Mouse (Mus musculus): ENCODE measurements around the gene Mab21l2. TPM values are rescaled to one million over a fixed set of nuclear protein-coding genes. Genes with fewer than 3 reads are reported as not detected.
A peak's percentile ranks its signal among the peaks of the same experiment; 100 is the strongest.

Gene Mab21l2
- 171 and 186 TPM in 2 replicates for polyA plus RNA-seq (2015; fragmentation: Nextera tagmentation; extraction: Ambion mirVana)

- WGBS: 1% methylated on average over 25 of the region's 25 CpGs
- Histone ChIP-seq H3K36me3 (no peaks in the 10 kb centered on the region), H3K9me3 (no peaks in the 10 kb centered on the region), H3K27ac (peak within 1 kb of the TSS; percentile 99), H3K4me1 (peaks cover 10% of the 10 kb centered on the region; the same call in 1 of the 2 replicates), H3K4me2 (peak within 1 kb of the TSS; percentile 71), H3K9ac (peak within 1 kb of the TSS; percentile 98), H3K27me3 (peaks cover 31% of the 10 kb centered on the region), H3K4me3 (peak within 1 kb of the TSS; percentile 72)
- ATAC-seq (ENCODE audit: insufficient number of reproducible peaks, insufficient read depth, low FRiP score, low TSS enrichment, low read depth): peak; percentile 80
Observed at GRCm38 (mm10) chr3:86548091-86549015, at the start of gene Mab21l2. Mab21l2 (minus strand) TSS chr3:86548629.

- Histone ChIP-seq H3K4me2 (no peak overlapping the region), H3K9me3 (no peaks in the 10 kb centered on the region), H3K4me1 (no peaks in the 10 kb centered on the region), H3K9ac (no peak overlapping the region), H3K4me3 (no peak overlapping the region), H3K27me3 (no peaks in the 10 kb centered on the region), H3K27ac (no peak overlapping the region), H3K36me3 (no peaks in the 10 kb centered on the region)
- no peak for ATAC-seq (ENCODE audit: insufficient number of reproducible peaks, insufficient read depth, low FRiP score, low TSS enrichment, low read depth)
Observed at GRCm38 (mm10) chr3:86575312-86575711, 26.9 kb upstream of the Mab21l2 start.

- ATAC-seq (ENCODE audit: insufficient number of reproducible peaks, insufficient read depth, low FRiP score, low TSS enrichment, low read depth): no peak
- WGBS: 39% methylated on average over 3 of the region's 3 CpGs
- no peak overlapping the region for H3K4me3 ChIP-seq
Observed at GRCm38 (mm10) chr3:86572519-86573244, 24.3 kb upstream of the Mab21l2 start.

GRCm38 (mm10) chr3:86571518-86571917 is 23.1 kb upstream of the Mab21l2 start:
- Histone ChIP-seq H3K9ac (no peak overlapping the region), H3K4me1 (no peaks in the 10 kb centered on the region), H3K27ac (no peak overlapping the region), H3K9me3 (no peaks in the 10 kb centered on the region), H3K4me2 (no peak overlapping the region), H3K27me3 (no peaks in the 10 kb centered on the region), H3K36me3 (no peaks in the 10 kb centered on the region), H3K4me3 (no peak overlapping the region)
- no peak for ATAC-seq (ENCODE audit: insufficient number of reproducible peaks, insufficient read depth, low FRiP score, low TSS enrichment, low read depth)
- 22% methylated on average over 4 of the region's 4 CpGs for WGBS

More at GRCm38 (mm10) chr3:86572519-86573244, 24.3 kb upstream of the Mab21l2 start:
- no peak overlapping the region for H3K4me2 ChIP-seq
- no peaks in the 10 kb centered on the region for H3K36me3 ChIP-seq
- no peaks in the 10 kb centered on the region for H3K4me1 ChIP-seq
- no peak overlapping the region for H3K27ac ChIP-seq
- H3K9ac ChIP-seq: no peak overlapping the region
- no peaks in the 10 kb centered on the region for H3K9me3 ChIP-seq
- H3K27me3 ChIP-seq: no peaks in the 10 kb centered on the region

GRCm38 (mm10) chr3:86567312-86567711 is 18.9 kb upstream of the Mab21l2 start:
- H3K4me2 ChIP-seq: no peak overlapping the region
- H3K27ac ChIP-seq: no peak overlapping the region
- H3K9ac ChIP-seq: no peak overlapping the region
- no peaks in the 10 kb centered on the region for H3K9me3 ChIP-seq
- H3K27me3 ChIP-seq: no peaks in the 10 kb centered on the region
- ATAC-seq (ENCODE audit: insufficient number of reproducible peaks, insufficient read depth, low FRiP score, low TSS enrichment, low read depth): no peak
- no peak overlapping the region for H3K4me3 ChIP-seq
- WGBS: 71% methylated on average over 4 of the region's 4 CpGs
- H3K36me3 ChIP-seq: no peaks in the 10 kb centered on the region
- no peaks in the 10 kb centered on the region for H3K4me1 ChIP-seq

- no peaks in the 10 kb centered on the region for H3K9me3 ChIP-seq
- no peak for ATAC-seq (ENCODE audit: insufficient number of reproducible peaks, insufficient read depth, low FRiP score, low TSS enrichment, low read depth)
- no peak overlapping the region for H3K4me2 ChIP-seq
- WGBS: 97% methylated on average over 1 of the region's 1 CpGs
- H3K36me3 ChIP-seq: no peaks in the 10 kb centered on the region
- peaks cover 5% of the 10 kb centered on the region; the same call in 1 of the 2 replicates for H3K4me1 ChIP-seq
- H3K27me3 ChIP-seq: no peaks in the 10 kb centered on the region
- H3K27ac ChIP-seq: no peak overlapping the region
- H3K4me3 ChIP-seq: no peak overlapping the region
- no peak overlapping the region for H3K9ac ChIP-seq
Observed at GRCm38 (mm10) chr3:86561396-86561795, 13.0 kb upstream of the Mab21l2 start.

- Histone ChIP-seq H3K4me1 (peaks cover 7% of the 10 kb centered on the region; the same call in 1 of the 2 replicates), H3K27me3 (no peaks in the 10 kb centered on the region), H3K4me2 (no peak overlapping the region), H3K27ac (no peak overlapping the region), H3K9ac (no peak overlapping the region), H3K36me3 (no peaks in the 10 kb centered on the region), H3K9me3 (no peaks in the 10 kb centered on the region), H3K4me3 (no peak overlapping the region)
- 95% methylated on average over 1 of the region's 1 CpGs for WGBS
- no peak for ATAC-seq (ENCODE audit: insufficient number of reproducible peaks, insufficient read depth, low FRiP score, low TSS enrichment, low read depth)
Observed at GRCm38 (mm10) chr3:86561023-86561344, 12.6 kb upstream of the Mab21l2 start.

- no peak overlapping the region for H3K4me2 ChIP-seq
- H3K4me3 ChIP-seq: no peak overlapping the region
- no peaks in the 10 kb centered on the region for H3K9me3 ChIP-seq
- H3K27me3 ChIP-seq: no peaks in the 10 kb centered on the region
- 68% methylated on average over 4 of the region's 4 CpGs for WGBS
- ATAC-seq (ENCODE audit: insufficient number of reproducible peaks, insufficient read depth, low FRiP score, low TSS enrichment, low read depth): no peak
- H3K4me1 ChIP-seq: peaks cover 7% of the 10 kb centered on the region
- H3K9ac ChIP-seq: no peak overlapping the region
- H3K27ac ChIP-seq: no peak overlapping the region
- H3K36me3 ChIP-seq: no peaks in the 10 kb centered on the region
Observed at GRCm38 (mm10) chr3:86560281-86561022, 12.0 kb upstream of the Mab21l2 start.

- 67% methylated on average over 4 of the region's 4 CpGs for WGBS
- no peak overlapping the region for H3K27ac ChIP-seq
- H3K4me3 ChIP-seq: no peak overlapping the region
- no peak overlapping the region for H3K9ac ChIP-seq
- H3K4me1 ChIP-seq: peaks cover 7% of the 10 kb centered on the region
- no peak overlapping the region for H3K4me2 ChIP-seq
- H3K27me3 ChIP-seq: no peaks in the 10 kb centered on the region
- H3K9me3 ChIP-seq: no peaks in the 10 kb centered on the region
- no peak for ATAC-seq (ENCODE audit: insufficient number of reproducible peaks, insufficient read depth, low FRiP score, low TSS enrichment, low read depth)
- H3K36me3 ChIP-seq: no peaks in the 10 kb centered on the region
Observed at GRCm38 (mm10) chr3:86559635-86560034, 11.2 kb upstream of the Mab21l2 start.

- Histone ChIP-seq H3K36me3 (no peaks in the 10 kb centered on the region), H3K27me3 (no peaks in the 10 kb centered on the region), H3K27ac (no peak overlapping the region), H3K4me3 (no peak overlapping the region), H3K9me3 (no peaks in the 10 kb centered on the region), H3K4me1 (peaks cover 7% of the 10 kb centered on the region), H3K4me2 (no peak overlapping the region), H3K9ac (no peak overlapping the region)
- 37% methylated on average over 1 of the region's 1 CpGs for WGBS
- ATAC-seq (ENCODE audit: insufficient number of reproducible peaks, insufficient read depth, low FRiP score, low TSS enrichment, low read depth): no peak
Observed at GRCm38 (mm10) chr3:86558976-86559375, 10.5 kb upstream of the Mab21l2 start.

GRCm38 (mm10) chr3:86552170-86552569 is 3.7 kb upstream of the Mab21l2 start:
- Histone ChIP-seq H3K4me3 (peak overlapping the region; percentile 13; the same call in 1 of the 2 replicates), H3K36me3 (no peaks in the 10 kb centered on the region), H3K4me1 (peaks cover 17% of the 10 kb centered on the region), H3K9me3 (no peaks in the 10 kb centered on the region), H3K9ac (peak overlapping the region; percentile 61), H3K27ac (peak overlapping the region; percentile 94), H3K27me3 (peaks cover 24% of the 10 kb centered on the region), H3K4me2 (peak overlapping the region; percentile 71)
- WGBS: 16% methylated on average over 5 of the region's 5 CpGs
- no peak for ATAC-seq (ENCODE audit: insufficient number of reproducible peaks, insufficient read depth, low FRiP score, low TSS enrichment, low read depth)

Measured in embryonic facial prominence, embryonic 13.5 days (tissue).